Comparison of ENCODE assay signal across 20 mouse cellular contexts in genomic region chr4:83791811-83792210, GRCm38 (mm10).
A peak's percentile ranks its signal among the peaks of the same experiment; 100 is the strongest.
DNase-seq lines count a peak whose midpoint lies in the region; ATAC-seq and TF ChIP-seq lines count a peak whose summit lies in the region.
"Had no signal": no experiment of that assay in that cellular context is flagged by ENCODE, and none has a peak within 500 bp of the region (broad histone marks: within the 10 kb centered on the region; RNA-seq: fewer than 3 reads in every experiment).

No protein-coding gene starts in this region.

- H3K4me1 ChIP-seq in hindbrain, embryonic 11.5 days (replicated peaks; ENCODE audit: control insufficient read depth, insufficient read depth, low read length) = no peaks in the 10 kb centered on the region
- H3K4me1 ChIP-seq in hindbrain, embryonic 16.5 days (ENCODE audit: control insufficient read depth, insufficient read depth, low read depth, low read length) = no peaks in the 10 kb centered on the region
- H3K4me1 ChIP-seq in limb, embryonic 10.5 days = peaks cover 27% of the 10 kb centered on the region

- no peak overlapping the region for H3K4me2 ChIP-seq in hindbrain, embryonic 11.5 days (replicated peaks; ENCODE audit: low read depth, low read length)
- no peak overlapping the region for H3K4me2 ChIP-seq in hindbrain, embryonic 16.5 days (ENCODE audit: low read length)
- H3K4me2 ChIP-seq: hindbrain, embryonic 14.5 days; liver, embryonic 11.5 days; neural tube, embryonic 13.5 days had no signal

- TF ChIP-seq POLR2A in brain, embryonic 14.5 days (IDR thresholded peaks at IDR 0.05; ENCODE audit: borderline replicate concordance, extremely low read depth, insufficient read depth, insufficient read length, poor library complexity, severe bottlenecking) = no peak

- no peak overlapping the region for H3K9ac ChIP-seq in hindbrain, embryonic 11.5 days (ENCODE audit: low read depth, low read length)
- H3K9ac ChIP-seq in hindbrain, embryonic 16.5 days (ENCODE audit: low read depth, low read length) = no peak overlapping the region
- H3K9ac ChIP-seq: hindbrain, embryonic 14.5 days; neural tube, embryonic 13.5 days had no signal

- no peak for TF ChIP-seq CTCF in brain, embryonic 14.5 days (IDR thresholded peaks at IDR 0.05; ENCODE audit: borderline replicate concordance, extremely low read depth, insufficient read depth, insufficient read length)

- H3K4me3 ChIP-seq in hindbrain, embryonic 11.5 days (ENCODE audit: low read depth, low read length) = no peak overlapping the region
- no peak overlapping the region for H3K4me3 ChIP-seq in hindbrain, embryonic 16.5 days (ENCODE audit: low read length)
- no peak overlapping the region for H3K4me3 ChIP-seq in limb, embryonic 10.5 days
- H3K4me3 ChIP-seq: neural tube, embryonic 13.5 days had no signal

- H3K27ac ChIP-seq in hindbrain, embryonic 11.5 days (ENCODE audit: low read depth, low read length) = no peak overlapping the region
- H3K27ac ChIP-seq in hindbrain, embryonic 16.5 days (ENCODE audit: low read depth, low read length) = no peak overlapping the region
- H3K27ac ChIP-seq in limb, embryonic 10.5 days = no peak overlapping the region
- H3K27ac ChIP-seq: hindbrain, embryonic 14.5 days; macrophage; neural tube, embryonic 13.5 days had no signal

- no peaks in the 10 kb centered on the region for H3K9me3 ChIP-seq in hindbrain, embryonic 11.5 days (ENCODE audit: control insufficient read depth, low read length)
- H3K9me3 ChIP-seq in hindbrain, embryonic 16.5 days (ENCODE audit: control insufficient read depth, low read length) = no peaks in the 10 kb centered on the region
- no peaks in the 10 kb centered on the region for H3K9me3 ChIP-seq in limb, embryonic 10.5 days (replicated peaks)
- H3K9me3 ChIP-seq: neural tube, embryonic 13.5 days had no signal

- DNase-seq in hindbrain, embryonic 11.5 days (ENCODE audit: low spot score) = peak; percentile 13
- DNase-seq in brain, embryonic 14.5 days (ENCODE audit: low read depth) = peak; percentile 56
- DNase-seq in embryo, embryonic 9.5 days (ENCODE audit: extremely low spot score) = peak; percentile 22
- peak; percentile 48 for DNase-seq in limb, embryonic 10.5 days (ENCODE audit: low spot score)
- no peak for DNase-seq in testis, postnatal 14 days (ENCODE audit: low spot score)
- DNase-seq in kidney, adult 11 months = no peak
- DNase-seq: adrenal gland, adult 8-10 months; B cell, adult 2 months; cerebellum, adult 11-12 months; cerebellum, postnatal 36 days; gastrocnemius, postnatal 36 days; kidney, postnatal 14 days; lung, adult 2 months; thymus, postnatal 36 days had no signal

- H3K36me3 ChIP-seq in hindbrain, embryonic 11.5 days (ENCODE audit: control insufficient read depth, insufficient read depth, low read length) = no peaks in the 10 kb centered on the region
- H3K36me3 ChIP-seq in hindbrain, embryonic 16.5 days (ENCODE audit: control insufficient read depth, insufficient read depth, low read length) = no peaks in the 10 kb centered on the region
- no peaks in the 10 kb centered on the region for H3K36me3 ChIP-seq in limb, embryonic 10.5 days
- H3K36me3 ChIP-seq: neural tube, embryonic 13.5 days had no signal

- WGBS in hindbrain, embryonic 11.5 days = 34% methylated on average over 13 of the region's 13 CpGs
- 37% methylated on average over 13 of the region's 13 CpGs for WGBS in hindbrain, embryonic 16.5 days
- WGBS in limb, embryonic 10.5 days = 18% methylated on average over 13 of the region's 13 CpGs

- ATAC-seq in hindbrain, embryonic 11.5 days (ENCODE audit: low FRiP score) = no peak
- ATAC-seq in hindbrain, embryonic 16.5 days = no peak
- ATAC-seq: intestine, postnatal 0 days had no signal

- no peaks in the 10 kb centered on the region for H3K27me3 ChIP-seq in hindbrain, embryonic 11.5 days (ENCODE audit: control insufficient read depth, insufficient read depth, low read length)
- H3K27me3 ChIP-seq in hindbrain, embryonic 16.5 days (replicated peaks; ENCODE audit: control insufficient read depth, insufficient read depth, low read length) = peaks cover 2% of the 10 kb centered on the region; the same call in 1 of the 2 replicates
- no peaks in the 10 kb centered on the region for H3K27me3 ChIP-seq in limb, embryonic 10.5 days (ENCODE audit: low read depth, poor library complexity, severe bottlenecking)
- H3K27me3 ChIP-seq: neural tube, embryonic 13.5 days had no signal

Comparison
In these comparisons a context has a peak if more than half of its experiments do, and no peak if none do; other contexts are left out.
1. DNase-seq: peak in hindbrain, embryonic 11.5 days (single experiment), brain, embryonic 14.5 days (single experiment), embryo, embryonic 9.5 days (single experiment) and limb, embryonic 10.5 days (single experiment); none in testis, postnatal 14 days (single experiment) and kidney, adult 11 months (single experiment).